Mouse (Mus musculus): ENCODE data around the gene Cyp27a1.

Gene Cyp27a1

GRCm38 (mm10) chr1:74773136-74773535 lies 59.8 kb downstream of the Cyp27a1 start:
- DNase-seq: peak; percentile 74 to 76

DNA sequence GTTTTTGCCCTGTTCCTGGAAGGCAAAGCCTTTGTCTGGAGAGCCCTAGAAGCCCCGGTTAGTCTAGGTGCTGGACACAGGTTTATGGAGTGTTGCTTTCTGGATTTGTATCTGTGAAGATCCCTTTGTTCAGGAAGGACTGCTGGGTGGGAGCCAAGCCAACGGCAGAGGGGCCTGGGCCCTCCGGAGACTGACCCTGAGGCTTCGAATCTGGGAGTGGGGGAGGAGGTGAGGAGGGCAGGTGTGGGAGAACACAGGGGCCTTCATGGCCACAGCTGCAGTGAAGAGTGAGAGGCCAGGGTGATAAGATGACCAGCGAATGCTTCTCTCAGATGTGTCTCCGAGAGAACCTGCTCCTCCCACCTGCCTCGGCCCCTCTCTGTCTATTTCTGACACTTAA lies 60.7 kb downstream of the Cyp27a1 start:
- no peak for DNase-seq

- peak in 1 of 2 experiments; percentile 47 for DNase-seq
Observed at GRCm38 (mm10) chr1:74775816-74776215, 62.4 kb downstream of the Cyp27a1 start.

- no peak for DNase-seq
Observed at GRCm38 (mm10) chr1:74778934-74779486, 65.6 kb downstream of the Cyp27a1 start.

DNA sequence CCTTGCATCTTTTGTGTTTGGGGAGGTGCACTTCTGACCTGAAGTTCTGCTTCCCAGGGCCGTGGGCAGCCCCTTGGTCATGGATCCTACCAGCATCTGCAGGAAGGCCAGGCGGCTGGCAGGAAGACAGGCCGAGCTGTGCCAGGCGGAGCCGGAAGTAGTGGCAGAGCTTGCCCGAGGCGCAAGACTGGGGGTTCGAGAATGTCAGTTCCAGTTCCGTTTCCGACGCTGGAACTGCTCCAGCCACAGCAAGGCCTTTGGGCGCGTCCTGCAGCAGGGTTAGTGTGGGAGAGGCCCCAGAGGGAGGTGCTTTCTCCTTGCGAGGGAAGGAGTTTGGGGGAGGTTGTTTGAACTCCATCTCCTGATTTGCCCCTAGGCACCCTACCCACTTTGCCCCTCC lies 68.7 kb downstream of the Cyp27a1 start:
- no peak for DNase-seq

GRCm38 (mm10) chr1:74783554-74783953 lies 70.2 kb downstream of the Cyp27a1 start:
- DNase-seq: no peak

GRCm38 (mm10) chr1:74784041-74784759 lies 70.8 kb downstream of the Cyp27a1 start:
- peak; percentile 56 to 78 for DNase-seq
